Mouse (Mus musculus): ENCODE measurements at regions not wholly inside any gene's neighbourhood (a gene's known extent, or its start where the extent isn't known, plus 50 kb on each side); places are given as distances from the start of the nearest gene placed in this dataset.
A peak's percentile ranks its signal among the peaks of the same experiment; 100 is the strongest.
"Not testable (repeated sequence)": the region's sequence is repeated elsewhere in the genome, so short reads cannot be mapped to it uniquely, and the experiment has no call there.

DNA sequence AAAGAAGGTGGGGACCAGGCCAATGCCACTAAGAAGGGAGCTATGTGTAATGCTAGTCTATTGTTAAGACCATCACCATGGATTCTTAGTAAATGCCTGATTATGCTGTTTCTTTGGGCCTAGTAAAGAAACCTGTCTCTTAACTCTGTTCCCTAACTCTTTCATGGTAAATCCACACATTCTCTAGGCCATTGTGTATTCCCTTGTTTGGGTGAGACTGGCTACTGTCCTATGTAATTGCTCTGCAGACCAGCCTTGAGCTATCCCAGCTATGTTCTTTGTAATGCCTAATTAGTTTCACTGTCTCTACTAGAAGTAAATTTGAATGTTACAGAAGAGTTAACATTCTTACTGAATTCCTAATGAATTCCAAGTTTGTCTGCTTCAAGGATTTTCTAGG, 186.9 kb upstream of the Gm10750 start:
- intact Hi-C loops (cut with DNase I), result no loop called here
- DNase-seq, result no peak

DNA sequence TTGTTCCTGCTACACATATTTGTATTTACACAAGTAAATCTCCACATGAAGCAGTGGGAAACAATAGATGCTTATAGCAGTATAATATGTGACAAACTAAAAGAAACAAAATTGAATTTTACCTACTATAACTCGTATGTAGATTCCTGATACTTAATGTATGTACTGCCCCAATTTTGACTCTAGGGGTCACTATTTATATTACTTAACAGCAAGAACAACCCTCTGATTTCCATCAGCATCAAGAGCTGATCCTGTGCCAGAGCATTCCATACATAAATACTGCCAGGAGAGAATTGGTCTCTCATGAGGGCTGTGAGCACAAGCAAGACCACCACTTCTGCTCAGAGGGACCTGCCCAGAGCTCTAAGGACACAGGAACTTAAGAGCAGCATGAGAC, 178.7 kb upstream of the Gm10750 start:
- intact Hi-C loops (cut with DNase I), result no loop called here
- DNase-seq, result no peak

DNA sequence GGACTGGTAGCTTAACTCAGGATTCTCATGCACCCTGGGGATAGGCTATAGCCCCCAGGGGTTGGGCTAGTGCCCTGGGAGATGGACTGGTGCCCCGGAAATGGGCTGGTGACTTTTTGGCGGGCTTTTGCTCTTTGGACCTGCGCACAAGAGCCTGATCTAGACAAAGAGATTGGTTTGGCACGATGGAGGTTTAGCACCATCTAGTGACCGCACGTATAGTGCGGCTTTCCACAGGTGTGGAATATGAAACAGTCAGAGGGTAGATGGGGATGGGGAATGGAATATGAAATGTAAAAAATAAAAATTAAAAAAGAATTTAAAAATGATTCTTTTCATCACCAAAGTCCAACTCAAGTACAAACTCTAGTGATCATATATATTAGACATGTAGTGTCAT, 141.4 kb upstream of the Gm10750 start:
- intact Hi-C loops (cut with DNase I), result not testable (repeated sequence)
- peak; percentile 2 for DNase-seq

DNA sequence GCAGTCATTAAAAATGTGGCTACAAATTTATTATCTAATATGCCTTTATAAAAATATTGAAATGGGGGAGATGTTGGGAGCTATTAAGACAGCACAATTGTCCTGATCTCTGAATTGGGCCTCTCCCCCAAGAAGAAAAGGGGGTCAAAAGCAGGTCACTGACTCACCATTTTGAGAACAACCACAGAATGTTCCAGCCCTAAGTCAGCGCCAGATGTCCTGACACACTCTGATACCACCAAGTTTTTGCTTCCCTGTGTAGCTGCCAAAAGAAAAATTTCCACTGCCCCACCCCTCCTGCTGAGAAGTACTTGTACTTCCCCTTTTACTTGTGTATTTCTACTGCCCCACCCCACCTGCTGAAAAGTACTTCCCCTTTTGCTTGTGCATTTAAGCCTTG, 92.5 kb upstream of the Gm10750 start:
- DNase-seq; intact Hi-C loops (cut with DNase I): not testable (repeated sequence)

DNA sequence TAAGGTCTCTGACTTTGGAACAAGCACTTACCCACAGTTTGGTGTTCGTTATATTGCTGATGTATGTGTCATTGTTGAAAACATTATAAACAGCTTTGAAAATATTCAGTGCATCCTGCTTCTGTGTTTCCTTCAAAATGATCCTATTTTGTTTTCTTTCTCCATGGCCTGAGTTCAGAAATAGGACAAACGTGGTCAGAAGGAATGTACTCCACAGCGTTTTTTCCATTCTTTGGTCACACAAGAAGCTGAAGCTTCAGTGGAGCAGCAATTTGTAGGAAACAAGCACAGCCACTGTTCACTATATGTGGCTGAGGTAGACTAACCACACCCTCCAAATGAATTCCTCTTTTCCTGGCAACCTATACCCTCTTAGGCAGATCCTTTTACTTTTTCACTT, 75.1 kb upstream of the Gm10750 start:
- DNase-seq, result no peak
- intact Hi-C loops (cut with DNase I), result no loop called here
